Mouse (Mus musculus) CD4-positive, CD25-positive, alpha-beta regulatory T cell, adult 4 months (primary cell): ENCODE results near the gene Gnai3. TPM values are rescaled to one million over a fixed set of nuclear protein-coding genes. Genes with fewer than 3 reads are reported as not detected.
A peak's percentile ranks its signal among the peaks of the same experiment; 100 is the strongest.

Experiments
- ATAC-seq: one replicate; pipeline ENCODE4 v1.8.0; 2017
- polyA plus RNA-seq, 2 experiments: library from polyadenylated mRNA; unstranded; fragments of 100-300 nt; shearing (Covaris generic); gene quantifications; one replicate each; pipeline ENCODE4 v1.2.1; 2017

The Gnai3 gene
- 10 to 100 TPM; 95.0 to 98.5 TPM for polyA plus RNA-seq

GRCm38 (mm10) chr3:108145534-108146445 lies at the start of gene Gnai3:
Gnai3 (minus strand) TSS chr3:108146146.
- ATAC-seq = peak; percentile 94

GRCm38 (mm10) chr3:108195287-108195686 lies 49.3 kb upstream of the Gnai3 start:
- no peak for ATAC-seq

- ATAC-seq = no peak
These were observed 47.7 kb upstream of the Gnai3 start for GRCm38 (mm10) chr3:108193686-108194085.

GRCm38 (mm10) chr3:108189897-108190296 lies 44.0 kb upstream of the Gnai3 start:
- ATAC-seq = no peak

- no peak for ATAC-seq
These were observed 43.0 kb upstream of the Gnai3 start for GRCm38 (mm10) chr3:108188716-108189490.

- ATAC-seq = no peak
These were observed 41.3 kb upstream of the Gnai3 start for GRCm38 (mm10) chr3:108187111-108187795.

GRCm38 (mm10) chr3:108186098-108187047 lies 40.4 kb upstream of the Gnai3 start, which contains the start of gene Amigo1:
Amigo1 (plus strand) TSS chr3:108186335.
- ATAC-seq = peak; percentile 50

GRCm38 (mm10) chr3:108185460-108186097 lies 39.6 kb upstream of the Gnai3 start:
- ATAC-seq = peak; percentile 25

- no peak for ATAC-seq
These were observed 38.8 kb upstream of the Gnai3 start for GRCm38 (mm10) chr3:108184742-108185141.

GRCm38 (mm10) chr3:108180514-108180913 lies 34.6 kb upstream of the Gnai3 start:
- ATAC-seq = no peak

GRCm38 (mm10) chr3:108178756-108179715 lies 33.1 kb upstream of the Gnai3 start:
- ATAC-seq = no peak

GRCm38 (mm10) chr3:108174672-108175531 lies 29.0 kb upstream of the Gnai3 start:
- no peak for ATAC-seq

- ATAC-seq = no peak
These were observed 23.3 kb upstream of the Gnai3 start for GRCm38 (mm10) chr3:108169199-108169598.

GRCm38 (mm10) chr3:108167499-108167898 lies 21.6 kb upstream of the Gnai3 start:
- ATAC-seq = no peak

GRCm38 (mm10) chr3:108166486-108167211 lies 20.7 kb upstream of the Gnai3 start:
- ATAC-seq = no peak

- ATAC-seq = no peak
These were observed 19.8 kb upstream of the Gnai3 start for GRCm38 (mm10) chr3:108165532-108166315.

- ATAC-seq = peak; percentile 90
These were observed 18.9 kb upstream of the Gnai3 start for GRCm38 (mm10) chr3:108164807-108165206.
